ENCODE assay signal across 8 mouse cellular contexts in the genomic region with DNA sequence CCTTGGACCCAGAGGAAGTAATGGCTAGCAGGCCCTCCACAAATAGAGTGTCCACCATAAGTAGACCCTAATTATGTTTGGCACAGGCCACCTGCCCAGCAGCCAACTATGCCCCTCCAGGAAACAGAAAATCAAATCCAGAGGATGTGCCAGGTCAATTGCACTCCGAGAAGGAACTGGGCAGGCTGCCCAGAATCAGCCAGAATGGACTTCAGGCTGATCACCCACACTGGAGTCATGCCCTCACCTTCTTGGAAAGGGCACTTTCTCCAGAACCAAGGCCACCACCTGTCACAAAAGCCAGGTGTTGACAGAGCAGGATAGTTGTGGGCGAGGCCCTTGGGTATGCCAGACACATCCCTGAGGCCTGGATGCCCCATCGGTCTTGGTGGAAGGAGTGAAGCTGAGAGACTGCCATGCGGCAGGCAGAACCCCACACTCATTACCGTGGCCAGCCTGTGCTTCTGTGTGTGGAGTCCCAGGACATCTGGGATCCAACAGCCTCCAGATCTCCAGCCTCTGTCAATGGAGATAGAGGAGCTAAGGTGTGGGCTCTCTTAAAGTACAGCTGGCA.
DNase-seq lines count a peak whose midpoint lies in the region; ATAC-seq and TF ChIP-seq lines count a peak whose summit lies in the region.
"Had no signal": no experiment of that assay in that cellular context is flagged by ENCODE, and none has a peak within 500 bp of the region (broad histone marks: within the 10 kb centered on the region; RNA-seq: fewer than 3 reads in every experiment).

No protein-coding gene starts in this region.

- no peak for TF ChIP-seq CTCF in brain, embryonic 14.5 days (IDR thresholded peaks at IDR 0.05; ENCODE audit: borderline replicate concordance, extremely low read depth, insufficient read depth, insufficient read length)
- TF ChIP-seq CTCF in lung, adult 2 months (IDR thresholded peaks at IDR 0.05; ENCODE audit: insufficient read depth, low read length): no peak

- H3K4me1 ChIP-seq in kidney, embryonic 15.5 days: 0 out of 2 replicates have a peak, but pooled peaks cover 5% of the 10 kb centered on the region
- peaks cover 8% of the 10 kb centered on the region for H3K4me1 ChIP-seq in lung, adult 2 months (ENCODE audit: control insufficient read depth, insufficient read depth, low read length)

- H3K9ac ChIP-seq in kidney, embryonic 15.5 days: no peak overlapping the region
- H3K9ac ChIP-seq: limb, embryonic 12.5 days had no signal

- peak; percentile 85 for DNase-seq in kidney, adult 11 months
- DNase-seq in adrenal gland, adult 2 months: peak; percentile 63
- peak; percentile 31 for DNase-seq in brain, embryonic 14.5 days (ENCODE audit: low read depth)
- peak; percentile 53 for DNase-seq in lung, adult 2 months
- no peak for DNase-seq in embryo, embryonic 10.5 days (ENCODE audit: low spot score)
- no peak for DNase-seq in retina, embryonic 14.5 days (ENCODE audit: low spot score)

- H3K27me3 ChIP-seq in kidney, embryonic 15.5 days: no peaks in the 10 kb centered on the region
- H3K27me3 ChIP-seq: limb, embryonic 12.5 days had no signal

- TF ChIP-seq POLR2A in brain, embryonic 14.5 days (IDR thresholded peaks at IDR 0.05; ENCODE audit: borderline replicate concordance, extremely low read depth, insufficient read depth, insufficient read length, poor library complexity, severe bottlenecking): no peak
- no peak for TF ChIP-seq POLR2A in lung, adult 2 months (IDR thresholded peaks at IDR 0.05; ENCODE audit: borderline replicate concordance, extremely low read depth, low read depth, low read length)

- no peak overlapping the region for H3K27ac ChIP-seq in kidney, embryonic 15.5 days
- H3K27ac ChIP-seq: limb, embryonic 12.5 days had no signal

- ATAC-seq in kidney, embryonic 15.5 days (replicated peaks; ENCODE audit: low FRiP score): no peak

- no peaks in the 10 kb centered on the region for H3K36me3 ChIP-seq in kidney, embryonic 15.5 days
- H3K36me3 ChIP-seq: limb, embryonic 12.5 days had no signal

- 73% methylated on average over 5 of the region's 5 CpGs for WGBS in kidney, embryonic 15.5 days
- WGBS in lung, adult 2 months: 51% methylated on average over 5 of the region's 5 CpGs

- H3K9me3 ChIP-seq in kidney, embryonic 15.5 days (replicated peaks): no peaks in the 10 kb centered on the region
- H3K9me3 ChIP-seq: limb, embryonic 12.5 days had no signal

- no peak overlapping the region for H3K4me2 ChIP-seq in kidney, embryonic 15.5 days
- H3K4me2 ChIP-seq: limb, embryonic 12.5 days had no signal

- no peak overlapping the region for H3K4me3 ChIP-seq in kidney, embryonic 15.5 days (replicated peaks)
- no peak overlapping the region for H3K4me3 ChIP-seq in lung, adult 2 months (replicated peaks; ENCODE audit: extremely low read depth, low read depth, low read length)
- H3K4me3 ChIP-seq: limb, embryonic 12.5 days had no signal

Comparison
In these comparisons a context has a peak if more than half of its experiments do, and no peak if none do; other contexts are left out.
1. DNase-seq: peak in kidney, adult 11 months (single experiment), adrenal gland, adult 2 months (single experiment), brain, embryonic 14.5 days (single experiment) and lung, adult 2 months (single experiment); none in embryo, embryonic 10.5 days (single experiment) and retina, embryonic 14.5 days (single experiment).